Mouse (Mus musculus): ENCODE results near the gene Shank2. TPM values are rescaled to one million over a fixed set of nuclear protein-coding genes. Genes with fewer than 3 reads are reported as not detected.

The Shank2 gene
- total and polyA plus RNA-seq, 3 experiments = not detected

DNA sequence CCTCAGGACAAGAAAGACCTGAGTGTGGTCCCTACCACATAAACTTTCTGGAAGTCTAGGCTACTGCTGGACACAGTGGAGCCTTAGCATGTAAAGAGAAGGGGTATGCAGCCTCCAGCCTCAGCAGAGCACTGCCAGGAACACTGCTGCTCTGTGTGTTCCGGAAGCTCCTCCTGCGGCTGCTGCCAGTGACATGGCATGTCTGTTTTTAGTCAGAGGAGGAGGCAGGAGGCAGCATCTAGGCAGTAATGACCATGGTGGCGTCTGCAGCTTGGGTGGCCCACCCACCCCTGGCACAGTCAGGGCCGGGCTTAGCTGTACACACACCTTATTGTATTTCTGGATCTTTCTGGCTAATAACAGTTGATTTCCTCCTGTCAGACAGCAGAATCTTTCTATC, 405.9 kb downstream of the Shank2 start:
- DNase-seq (ENCODE audit: extremely low read depth) = no peak
- no peaks in the 10 kb centered on the region for H3K79me2 ChIP-seq (replicated peaks; ENCODE audit: control insufficient read depth, extremely low read depth, insufficient read depth, poor library complexity, severe bottlenecking)
- no peak for TF ChIP-seq IRF4 (IDR thresholded peaks at IDR 0.05; ENCODE audit: low read depth, low read length)
- no peak for TF ChIP-seq ELF1 (IDR thresholded peaks at IDR 0.05; ENCODE audit: low read depth, low read length)
- no peak for TF ChIP-seq E2F4 (IDR thresholded peaks at IDR 0.05; ENCODE audit: insufficient replicate concordance, low read depth, low read length)
- no peak for TF ChIP-seq USF1 (IDR thresholded peaks at IDR 0.05; ENCODE audit: low read depth, low read length)
- TF ChIP-seq CTCF (conservative IDR thresholded peaks at IDR 0.05 in 1 of 2, IDR thresholded peaks at IDR 0.05 in 1 of 2; ENCODE audit: low read depth in 2 of 2, low read length in 2 of 2) = no peak
- H3K36me3 ChIP-seq (replicated peaks in 1 of 2; ENCODE audit: control insufficient read depth in 1 of 2, insufficient read depth in 1 of 2, low read length in 1 of 2) = no peaks in the 10 kb centered on the region
- in situ Hi-C loops (cut with MboI; ENCODE audit: low pct_ligation_motif_present, low pct_unique_long_range_greater_than_20kb, low sequenced_read_pairs) (no loop called here), dilution Hi-C loops (cut with MboI; ENCODE audit: extremely low pct_ligation_motif_present, extremely low pct_unique_long_range_greater_than_20kb, low sequenced_read_pairs) (no loop called here)
- no peak overlapping the region for H3K4me3 ChIP-seq (replicated peaks in 1 of 3; ENCODE audit: low read depth in 2 of 3, low read length in 2 of 3, poor library complexity in 1 of 3)
- H3K27me3 ChIP-seq (replicated peaks) = peaks cover 94% of the 10 kb centered on the region
- H3K9me3 ChIP-seq (replicated peaks; ENCODE audit: low read length) = no peaks in the 10 kb centered on the region
- H3K4me2 ChIP-seq (ENCODE audit: insufficient read depth, low read depth, poor library complexity, severe bottlenecking) = no peak overlapping the region
- H3K4me1 ChIP-seq (ENCODE audit: control insufficient read depth in 1 of 2, insufficient read depth in 2 of 2) = no peaks in the 10 kb centered on the region
- no peak overlapping the region for H3K9ac ChIP-seq (ENCODE audit: insufficient read depth, low read depth)
- H3K27ac ChIP-seq (ENCODE audit: insufficient read depth, low read depth) = no peak overlapping the region

DNA sequence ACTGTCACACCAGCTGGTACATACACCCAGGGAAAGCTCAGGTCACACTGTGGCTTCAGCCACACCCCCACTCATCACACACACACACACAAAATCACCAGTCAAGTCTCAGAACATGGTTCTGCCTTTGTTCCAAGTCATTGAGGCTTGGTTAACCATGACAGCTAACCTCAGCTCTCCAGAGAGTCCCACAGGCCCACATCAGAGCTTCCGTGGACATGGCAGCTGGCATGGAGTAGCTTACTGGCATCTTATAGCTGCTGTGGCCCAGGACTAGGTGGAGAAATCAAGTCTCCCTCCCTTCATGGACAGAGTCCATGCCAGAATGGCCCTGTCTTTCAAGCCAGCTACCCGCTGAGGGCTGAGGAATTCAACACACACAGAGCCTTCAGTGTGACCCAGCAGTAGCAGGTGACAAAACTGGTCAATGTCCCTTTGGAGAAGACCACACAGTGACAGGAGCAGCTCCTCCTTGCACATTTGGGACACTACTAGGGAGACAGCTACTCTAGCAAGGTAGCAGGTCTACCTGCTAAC, 406.8 kb downstream of the Shank2 start:
- no peak overlapping the region for H3K9ac ChIP-seq (ENCODE audit: insufficient read depth, low read depth)
- no peaks in the 10 kb centered on the region for H3K36me3 ChIP-seq (replicated peaks in 1 of 2; ENCODE audit: control insufficient read depth in 1 of 2, insufficient read depth in 1 of 2, low read length in 1 of 2)
- H3K4me2 ChIP-seq (ENCODE audit: insufficient read depth, low read depth, poor library complexity, severe bottlenecking) = no peak overlapping the region
- H3K79me2 ChIP-seq (replicated peaks; ENCODE audit: control insufficient read depth, extremely low read depth, insufficient read depth, poor library complexity, severe bottlenecking) = no peaks in the 10 kb centered on the region
- H3K4me1 ChIP-seq (ENCODE audit: control insufficient read depth in 1 of 2, insufficient read depth in 2 of 2) = no peaks in the 10 kb centered on the region
- peaks cover 91% of the 10 kb centered on the region for H3K27me3 ChIP-seq (replicated peaks)
- no peak overlapping the region for H3K4me3 ChIP-seq (replicated peaks in 1 of 3; ENCODE audit: low read depth in 2 of 3, low read length in 2 of 3, poor library complexity in 1 of 3)
- in situ Hi-C loops (cut with MboI; ENCODE audit: low pct_ligation_motif_present, low pct_unique_long_range_greater_than_20kb, low sequenced_read_pairs) (no loop called here), dilution Hi-C loops (cut with MboI; ENCODE audit: extremely low pct_ligation_motif_present, extremely low pct_unique_long_range_greater_than_20kb, low sequenced_read_pairs) (no loop called here)
- H3K9me3 ChIP-seq (replicated peaks; ENCODE audit: low read length) = no peaks in the 10 kb centered on the region
- DNase-seq (ENCODE audit: extremely low read depth) = no peak
- TF ChIP-seq PAX5 (IDR thresholded peaks at IDR 0.05; ENCODE audit: low read length) (no peak), ETS1 (conservative IDR thresholded peaks at IDR 0.05; ENCODE audit: low read depth, low read length) (no peak), EP300 (IDR thresholded peaks at IDR 0.05; ENCODE audit: low read length) (no peak), TCF12 (IDR thresholded peaks at IDR 0.05; ENCODE audit: low read depth, low read length) (no peak), E2F4 (IDR thresholded peaks at IDR 0.05; ENCODE audit: insufficient replicate concordance, low read depth, low read length) (no peak), RAD21 (IDR thresholded peaks at IDR 0.05; ENCODE audit: low read depth, low read length) (no peak)
- H3K27ac ChIP-seq (ENCODE audit: insufficient read depth, low read depth) = no peak overlapping the region

DNA sequence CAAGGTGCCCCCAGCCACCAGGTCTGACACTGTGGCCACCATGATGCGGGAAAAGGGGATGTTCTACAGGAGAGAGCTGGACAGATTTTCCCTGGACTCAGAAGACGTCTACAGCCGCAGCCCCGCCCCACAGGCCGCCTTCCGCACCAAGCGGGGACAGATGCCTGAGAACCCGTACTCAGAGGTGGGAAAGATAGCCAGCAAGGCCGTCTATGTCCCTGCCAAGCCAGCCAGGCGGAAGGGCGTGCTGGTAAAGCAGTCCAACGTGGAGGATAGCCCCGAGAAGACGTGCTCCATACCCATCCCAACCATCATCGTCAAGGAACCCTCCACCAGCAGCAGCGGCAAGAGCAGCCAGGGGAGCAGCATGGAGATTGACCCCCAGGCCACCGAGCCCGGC, 408.0 kb downstream of the Shank2 start:
- Histone ChIP-seq H3K9me3 (replicated peaks; ENCODE audit: low read length) (no peaks in the 10 kb centered on the region), H3K9ac (ENCODE audit: insufficient read depth, low read depth) (no peak overlapping the region), H3K27ac (ENCODE audit: insufficient read depth, low read depth) (no peak overlapping the region), H3K79me2 (replicated peaks; ENCODE audit: control insufficient read depth, extremely low read depth, insufficient read depth, poor library complexity, severe bottlenecking) (no peaks in the 10 kb centered on the region), H3K4me1 (ENCODE audit: control insufficient read depth in 1 of 2, insufficient read depth in 2 of 2) (no peaks in the 10 kb centered on the region), H3K4me3 (replicated peaks in 1 of 3; ENCODE audit: low read depth in 2 of 3, low read length in 2 of 3, poor library complexity in 1 of 3) (no peak overlapping the region), H3K36me3 (replicated peaks in 1 of 2; ENCODE audit: control insufficient read depth in 1 of 2, insufficient read depth in 1 of 2, low read length in 1 of 2) (no peaks in the 10 kb centered on the region), H3K4me2 (ENCODE audit: insufficient read depth, low read depth, poor library complexity, severe bottlenecking) (no peak overlapping the region), H3K27me3 (replicated peaks) (peaks cover 94% of the 10 kb centered on the region)
- in situ Hi-C loops (cut with MboI; ENCODE audit: low pct_ligation_motif_present, low pct_unique_long_range_greater_than_20kb, low sequenced_read_pairs) (no loop called here), dilution Hi-C loops (cut with MboI; ENCODE audit: extremely low pct_ligation_motif_present, extremely low pct_unique_long_range_greater_than_20kb, low sequenced_read_pairs) (no loop called here)
- no peak for DNase-seq (ENCODE audit: extremely low read depth)
- TF ChIP-seq ETS1 (conservative IDR thresholded peaks at IDR 0.05; ENCODE audit: low read depth, low read length) = no peak
